Mouse (Mus musculus) midbrain, embryonic 13.5 days (tissue): Measurements from ENCODE around the gene Rag1. TPM values are rescaled to one million over a fixed set of nuclear protein-coding genes. Genes with fewer than 3 reads are reported as not detected.

ENCODE experiments used
- ATAC-seq: fragments of 200-750 bp; cut with Nextera tagmentation; 2 replicates; pipeline ENCODE4 v1.8.0; 2017; ENCODE audit warnings: mild to moderate bottlenecking, moderate TSS enrichment, moderate library complexity
- H3K27ac ChIP-seq: fragments of 300-500 bp; sonication (generic); 2 replicates; pipeline ENCODE4 v1.5.1; 2015; ENCODE audit warnings: inconsistent platforms, mild to moderate bottlenecking, moderate library complexity
- H3K27me3 ChIP-seq: fragments of 300-500 bp; sonication (generic); 2 replicates; pipeline ENCODE4 v1.6.1; 2015; ENCODE audit warnings: mild to moderate bottlenecking, inconsistent platforms
- H3K36me3 ChIP-seq: fragments of 300-500 bp; sonication (generic); 2 replicates; pipeline ENCODE4 v1.6.1; 2015; ENCODE audit warnings: mild to moderate bottlenecking, inconsistent platforms
- H3K4me1 ChIP-seq: fragments of 300-500 bp; sonication (generic); replicated peaks from 2 replicates; pipeline ENCODE4 v1.6.1; 2015; ENCODE audit warnings: inconsistent platforms
- H3K4me2 ChIP-seq: fragments of 300-500 bp; sonication (generic); replicated peaks from 2 replicates; pipeline ENCODE4 v1.6.1; 2015; ENCODE audit warnings: moderate library complexity, mild to moderate bottlenecking, inconsistent platforms
- H3K4me3 ChIP-seq: fragments of 300-500 bp; sonication (generic); replicated peaks from 2 replicates; pipeline ENCODE4 v1.5.1; 2015; ENCODE audit warnings: mild to moderate bottlenecking, inconsistent platforms
- H3K9ac ChIP-seq: fragments of 300-500 bp; sonication (generic); replicated peaks from 2 replicates; pipeline ENCODE4 v1.6.1; 2015; ENCODE audit warnings: mild to moderate bottlenecking, inconsistent platforms
- H3K9me3 ChIP-seq: fragments of 300-500 bp; sonication (generic); 2 replicates; pipeline ENCODE4 v1.6.1; 2016; ENCODE audit warnings: mild to moderate bottlenecking, inconsistent platforms
- WGBS: fragments of 180-500 bp; shearing (Covaris S2); methylation state at CpG from one replicate; pipeline ENCODE4 v1.1.7; 2015; 5-methylcytosine and 5-hydroxymethylcytosine counted together
- polyA plus RNA-seq: library from polyadenylated mRNA; unstranded; fragments of >200 nt; fragmentation: Nextera tagmentation; extraction: Ambion mirVana; gene quantifications from 2 replicates; pipeline ENCODE4 v1.2.1, GENCODE M21; 2015

Gene Rag1
- polyA plus RNA-seq, 1 experiment from 2014 or later = 0.05 TPM

DNA sequence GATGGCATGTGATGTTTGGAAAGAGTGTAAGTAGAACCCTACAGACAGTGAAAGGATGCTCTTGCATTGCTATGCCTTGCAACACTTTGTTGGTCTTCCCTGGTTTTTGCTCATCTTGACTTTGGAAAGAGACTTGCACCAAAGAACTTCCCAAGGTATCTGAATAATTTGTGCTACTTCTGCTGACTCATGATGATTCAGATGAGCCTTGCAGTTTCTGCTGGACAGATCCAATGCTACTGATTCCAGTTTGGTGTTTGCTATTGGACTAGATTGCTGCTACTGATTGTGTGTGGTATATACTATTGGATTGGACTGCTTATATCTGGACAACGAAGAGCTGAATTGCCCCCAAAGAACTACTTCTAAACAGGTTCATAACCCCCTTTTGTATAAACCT lies 46.2 kb downstream of the Rag1 start:
- ATAC-seq = no peak
- Histone ChIP-seq H3K9me3 (no peaks in the 10 kb centered on the region), H3K9ac (no peak overlapping the region), H3K4me2 (no peak overlapping the region), H3K4me1 (peaks cover 26% of the 10 kb centered on the region), H3K27me3 (no peaks in the 10 kb centered on the region), H3K4me3 (no peak overlapping the region), H3K36me3 (0 out of 2 replicates have a peak, but pooled peaks cover 2% of the 10 kb centered on the region), H3K27ac (no peak overlapping the region)
- 93% methylated on average over 1 of the region's 1 CpGs for WGBS

GRCm38 (mm10) chr2:101600703-101601102 lies 48.6 kb downstream of the Rag1 start:
- H3K9me3 ChIP-seq = no peaks in the 10 kb centered on the region

GRCm38 (mm10) chr2:101598190-101599181 lies 50.8 kb downstream of the Rag1 start:
- H3K9me3 ChIP-seq = no peaks in the 10 kb centered on the region
- ATAC-seq = no peak
- H3K27ac ChIP-seq = peak overlapping the region; percentile 57
- no peak overlapping the region for H3K4me3 ChIP-seq
- no peak overlapping the region for H3K9ac ChIP-seq
- H3K27me3 ChIP-seq = no peaks in the 10 kb centered on the region
- peak overlapping the region; percentile 9; the same call in 1 of the 2 replicates for H3K4me2 ChIP-seq
- peaks cover 37% of the 10 kb centered on the region for H3K4me1 ChIP-seq
- WGBS = 35% methylated on average over 13 of the region's 13 CpGs
- 0 out of 2 replicates have a peak, but pooled peaks cover 2% of the 10 kb centered on the region for H3K36me3 ChIP-seq

More at GRCm38 (mm10) chr2:101600703-101601102, 48.6 kb downstream of the Rag1 start:
- 0 out of 2 replicates have a peak, but pooled peaks have one; percentile 35 for ATAC-seq
- Histone ChIP-seq H3K4me1 (peaks cover 29% of the 10 kb centered on the region), H3K4me2 (no peak overlapping the region), H3K4me3 (no peak overlapping the region), H3K9ac (no peak overlapping the region), H3K27me3 (no peaks in the 10 kb centered on the region), H3K36me3 (0 out of 2 replicates have a peak, but pooled peaks cover 2% of the 10 kb centered on the region), H3K27ac (0 out of 2 replicates have a peak overlapping the region, but pooled peaks have one; percentile 4)
- WGBS = 20% methylated on average over 8 of the region's 8 CpGs

DNA sequence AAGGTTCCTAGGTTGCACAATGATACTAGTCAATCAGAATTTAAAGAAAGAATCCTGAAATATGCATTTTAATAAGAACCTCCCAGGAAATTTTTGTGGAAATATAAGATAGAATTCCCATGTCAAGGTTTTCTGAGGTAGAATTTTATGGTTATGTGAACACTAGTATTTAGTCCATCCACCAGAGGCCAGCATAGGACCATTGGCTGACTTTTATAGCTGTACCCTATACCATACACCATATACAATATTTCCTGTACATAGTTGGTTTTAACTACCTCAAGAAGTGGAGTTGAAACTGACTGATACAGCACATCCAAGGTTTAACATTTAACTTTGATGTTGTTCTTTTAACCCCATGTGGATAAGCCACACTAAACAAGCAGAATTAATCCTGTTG lies 52.1 kb downstream of the Rag1 start:
- Histone ChIP-seq H3K27ac (0 out of 2 replicates have a peak overlapping the region, but pooled peaks have one; percentile 30), H3K36me3 (no peaks in the 10 kb centered on the region), H3K4me2 (no peak overlapping the region), H3K9ac (no peak overlapping the region), H3K27me3 (no peaks in the 10 kb centered on the region), H3K9me3 (no peaks in the 10 kb centered on the region), H3K4me1 (peaks cover 50% of the 10 kb centered on the region), H3K4me3 (no peak overlapping the region)
- ATAC-seq = no peak

DNA sequence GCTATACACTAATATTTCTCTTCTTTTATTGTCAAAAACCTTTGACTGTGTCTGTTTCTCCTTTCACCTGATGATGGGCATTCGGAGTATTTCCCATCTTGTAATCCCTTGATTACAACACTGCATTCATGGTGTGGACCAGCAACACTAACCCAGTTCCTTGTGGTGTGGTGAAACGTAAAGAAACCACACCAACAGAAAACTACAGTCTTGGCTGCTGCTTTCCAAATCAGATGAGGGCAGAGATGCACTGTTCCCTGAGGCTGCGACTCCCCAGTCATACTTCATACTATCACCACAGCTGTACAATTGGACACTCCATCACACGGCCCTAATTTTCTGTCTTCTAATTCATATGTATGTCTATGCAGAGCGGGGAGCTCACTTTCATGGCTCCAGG lies 54.6 kb downstream of the Rag1 start:
- no peaks in the 10 kb centered on the region for H3K36me3 ChIP-seq
- ATAC-seq = no peak
- H3K4me3 ChIP-seq = no peak overlapping the region
- H3K4me1 ChIP-seq = peaks cover 49% of the 10 kb centered on the region
- 84% methylated on average over 5 of the region's 5 CpGs for WGBS
- no peak overlapping the region for H3K9ac ChIP-seq
- H3K27me3 ChIP-seq = no peaks in the 10 kb centered on the region
- no peak overlapping the region for H3K4me2 ChIP-seq
- no peak overlapping the region for H3K27ac ChIP-seq
- no peaks in the 10 kb centered on the region for H3K9me3 ChIP-seq

GRCm38 (mm10) chr2:101592886-101593285 lies 56.4 kb downstream of the Rag1 start:
- ATAC-seq = peak; percentile 51; the same call in 1 of the 2 replicates
- no peaks in the 10 kb centered on the region for H3K9me3 ChIP-seq
- H3K4me2 ChIP-seq = 0 out of 2 replicates have a peak overlapping the region, but pooled peaks have one; percentile 9
- no peaks in the 10 kb centered on the region for H3K27me3 ChIP-seq
- H3K4me1 ChIP-seq = peaks cover 37% of the 10 kb centered on the region
- no peak overlapping the region for H3K4me3 ChIP-seq
- no peaks in the 10 kb centered on the region for H3K36me3 ChIP-seq
- 36% methylated on average over 8 of the region's 8 CpGs for WGBS
- H3K27ac ChIP-seq = peak overlapping the region; percentile 81
- 0 out of 2 replicates have a peak overlapping the region, but pooled peaks have one; percentile 10 for H3K9ac ChIP-seq

GRCm38 (mm10) chr2:101592023-101592841 lies 57.1 kb downstream of the Rag1 start:
- Histone ChIP-seq H3K4me1 (peaks cover 36% of the 10 kb centered on the region), H3K4me2 (0 out of 2 replicates have a peak overlapping the region, but pooled peaks have one; percentile 9), H3K4me3 (no peak overlapping the region), H3K27ac (peak overlapping the region; percentile 81), H3K9ac (0 out of 2 replicates have a peak overlapping the region, but pooled peaks have one; percentile 23), H3K9me3 (no peaks in the 10 kb centered on the region), H3K36me3 (no peaks in the 10 kb centered on the region), H3K27me3 (no peaks in the 10 kb centered on the region)
- 13% methylated on average over 10 of the region's 10 CpGs for whole genome bisulfite sequencing
- ATAC-seq = peak; percentile 86

GRCm38 (mm10) chr2:101591356-101591755 lies 57.9 kb downstream of the Rag1 start:
- no peaks in the 10 kb centered on the region for H3K27me3 ChIP-seq
- H3K27ac ChIP-seq = 0 out of 2 replicates have a peak overlapping the region, but pooled peaks have one; percentile 81
- no peaks in the 10 kb centered on the region for H3K36me3 ChIP-seq

More at GRCm38 (mm10) chr2:101591356-101591755, 57.9 kb downstream of the Rag1 start:
- Histone ChIP-seq H3K4me1 (peaks cover 36% of the 10 kb centered on the region), H3K4me3 (no peak overlapping the region), H3K4me2 (no peak overlapping the region), H3K9ac (no peak overlapping the region), H3K9me3 (no peaks in the 10 kb centered on the region)
- ATAC-seq = 0 out of 2 replicates have a peak, but pooled peaks have one; percentile 48
- 36% methylated on average over 8 of the region's 8 CpGs for WGBS

Other genes with a start within 250 kb of the Rag1 start
- not detected in 2 replicates for gene Rag2, start 24.8 kb downstream of the Rag1 start, polyA plus RNA-seq
- gene B230118H07Rik, start within 50 bp of the Rag1 start, polyA plus RNA-seq = 51.5 and 52.4 TPM in 2 replicates
- gene Traf6, start 28.9 kb upstream of the Rag1 start, polyA plus RNA-seq = 10.2 and 10.3 TPM in 2 replicates
- 7.7 and 9.3 TPM in 2 replicates for gene Prr5l, start 233.5 kb upstream of the Rag1 start, polyA plus RNA-seq
- gene Commd9, start 236.7 kb upstream of the Rag1 start, polyA plus RNA-seq = 103 and 106 TPM in 2 replicates